Mouse (Mus musculus) lung, embryonic 14.5 days (tissue): ENCODE data around the gene Gm21858. TPM values are rescaled to one million over a fixed set of nuclear protein-coding genes. Genes with fewer than 3 reads are reported as not detected.
"Not testable (repeated sequence)": the region's sequence is repeated elsewhere in the genome, so short reads cannot be mapped to it uniquely, and the experiment has no call there.

Source experiments
- ATAC-seq: fragments of 200-750 bp; cut with Nextera tagmentation; 2 replicates; pipeline ENCODE4 v1.8.0; 2017; ENCODE audit warnings: mild to moderate bottlenecking, moderate TSS enrichment, moderate library complexity; ENCODE audit not compliant: insufficient read depth
- DNase-seq: peaks from one replicate; pipeline ENCODE4 v3.0.0-alpha.2; 2015
- H3K27ac ChIP-seq: fragments of 300-500 bp; sonication (generic); 2 replicates; pipeline ENCODE4 v1.5.1; 2014; ENCODE audit warnings: low read depth, mild to moderate bottlenecking, moderate library complexity
- H3K27me3 ChIP-seq: fragments of 300-500 bp; sonication (generic); 2 replicates; pipeline ENCODE4 v1.6.1; 2014; ENCODE audit warnings: low read length, control low read depth; ENCODE audit not compliant: insufficient read depth
- H3K36me3 ChIP-seq: fragments of 300-500 bp; sonication (generic); 2 replicates; pipeline ENCODE4 v1.6.1; 2014; ENCODE audit warnings: control low read depth; ENCODE audit not compliant: insufficient read depth
- H3K4me1 ChIP-seq: fragments of 300-500 bp; sonication (generic); 2 replicates; pipeline ENCODE4 v1.6.1; 2014; ENCODE audit warnings: antibody characterized with exemption, control low read depth; ENCODE audit not compliant: insufficient read depth
- H3K4me2 ChIP-seq: fragments of 300-500 bp; sonication (generic); 2 replicates; pipeline ENCODE4 v1.6.1; 2014; ENCODE audit warnings: mild to moderate bottlenecking
- H3K4me3 ChIP-seq: fragments of 300-500 bp; sonication (generic); 2 replicates; pipeline ENCODE4 v1.5.1; 2014; ENCODE audit warnings: low read depth, low read length
- H3K9ac ChIP-seq: fragments of 300-500 bp; sonication (generic); 2 replicates; pipeline ENCODE4 v1.6.1; 2014
- H3K9me3 ChIP-seq: fragments of 300-500 bp; sonication (generic); 2 replicates; pipeline ENCODE4 v1.6.1; 2016; ENCODE audit warnings: low read depth, low read length, control low read depth
- WGBS: fragments of 180-500 bp; shearing (Covaris S2); extraction: QIAGEN DNeasy Blood & Tissue Kit; methylation state at CpG from one replicate; pipeline ENCODE4 v1.1.7; 2014; 5-methylcytosine and 5-hydroxymethylcytosine counted together
- polyA plus RNA-seq: library from polyadenylated mRNA; unstranded; fragments of >200 nt; fragmentation: Nextera tagmentation; extraction: Ambion mirVana; gene quantifications from 2 replicates; pipeline ENCODE4 v1.2.1, GENCODE M21; 2014

Gene Gm21858
- polyA plus RNA-seq, result not detected in 2 replicates

DNA sequence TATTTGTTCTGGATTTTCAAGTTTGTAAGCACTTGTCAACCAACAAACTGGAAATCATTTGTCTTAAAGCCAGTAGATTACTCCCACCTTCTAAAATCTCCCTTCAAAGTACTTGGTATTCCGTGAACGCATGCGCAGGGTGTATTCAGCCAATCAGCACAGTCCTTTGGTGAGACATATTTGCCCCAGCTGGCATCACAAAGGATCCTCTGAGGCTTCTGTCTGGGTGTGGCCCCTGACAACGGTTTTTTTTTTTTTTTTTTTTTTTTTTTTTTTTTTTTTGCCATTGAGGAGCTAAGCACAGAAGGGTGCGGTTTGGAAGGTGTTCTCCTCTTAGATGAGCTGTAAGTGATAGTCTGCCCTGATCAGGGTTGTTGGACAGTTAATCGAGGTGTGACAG is at the start of gene Gm21858:
Gene Gm21858, plus strand, starts transcription at position 301 of the 400 bp plus-strand sequence.
- WGBS, result no CpG with 5 or more reads among the region's 6 CpGs
- not testable (repeated sequence) for H3K36me3 ChIP-seq, H3K27me3 ChIP-seq, H3K4me3 ChIP-seq, H3K4me1 ChIP-seq, H3K9me3 ChIP-seq, H3K9ac ChIP-seq, H3K27ac ChIP-seq, ATAC-seq, DNase-seq, H3K4me2 ChIP-seq
